Mouse (Mus musculus) small intestine, adult 2 months (tissue): ENCODE measurements at regions not wholly inside any gene's neighbourhood (a gene's known extent, or its start where the extent isn't known, plus 50 kb on each side); places are given as distances from the start of the nearest gene placed in this dataset.

Source experiments
- CTCF ChIP-seq: fragments of 200-500 bp; IDR thresholded peaks from 2 replicates; pipeline ENCODE4 v1.5.1; 2012; ENCODE audit warnings: low read depth, mild to moderate bottlenecking, control low read depth, inconsistent platforms, low read length, moderate library complexity, mixed read lengths; ENCODE audit not compliant: insufficient replicate concordance, insufficient read length; ENCODE audit errors: extremely low read depth
- POLR2A ChIP-seq: fragments of 200-500 bp; IDR thresholded peaks from 2 replicates; pipeline ENCODE4 v1.6.1; 2012; ENCODE audit warnings: low read depth, mild to moderate bottlenecking, control low read depth, inconsistent platforms, low read length, moderate library complexity

DNA sequence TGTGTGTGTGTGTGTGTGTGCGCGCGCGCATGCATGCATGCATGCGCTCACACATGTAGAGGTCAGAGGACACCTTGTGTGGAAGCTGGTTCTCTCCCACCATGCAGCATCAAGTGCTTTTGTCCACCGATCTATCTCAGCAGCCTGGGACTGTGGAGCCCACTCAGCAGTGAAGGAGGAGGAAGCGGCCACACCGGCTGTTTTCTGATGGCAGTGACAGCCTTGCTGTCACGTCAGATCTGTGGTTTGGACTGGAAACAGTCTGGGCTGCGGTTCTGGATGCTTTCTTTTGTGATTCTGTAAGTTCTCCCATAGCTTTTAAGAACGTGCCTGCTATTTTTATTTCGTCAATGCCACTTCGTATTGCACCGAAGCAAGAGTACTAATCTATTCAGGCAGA, 84.0 kb upstream of the Arl4c start:
- no peak for TF ChIP-seq CTCF
- no peak for TF ChIP-seq POLR2A
